Mouse (Mus musculus) liver, embryonic 15.5 days (tissue): ENCODE measurements around the gene Psma6. TPM values are rescaled to one million over a fixed set of nuclear protein-coding genes. Genes with fewer than 3 reads are reported as not detected.
A peak's percentile ranks its signal among the peaks of the same experiment; 100 is the strongest.

Source experiments
- ATAC-seq: fragments of 200-750 bp; cut with Nextera tagmentation; 2 replicates; pipeline ENCODE4 v1.8.0; 2017; ENCODE audit warnings: moderate number of reproducible peaks, mild to moderate bottlenecking, moderate library complexity; ENCODE audit not compliant: insufficient read depth
- H3K27ac ChIP-seq: fragments of 300-500 bp; sonication (generic); replicated peaks from 2 replicates; pipeline ENCODE4 v1.5.1; 2015; ENCODE audit warnings: mild to moderate bottlenecking, inconsistent platforms
- H3K27me3 ChIP-seq: fragments of 300-500 bp; sonication (generic); 2 replicates; pipeline ENCODE4 v1.6.1; 2015; ENCODE audit warnings: mild to moderate bottlenecking, inconsistent platforms
- H3K36me3 ChIP-seq: fragments of 300-500 bp; sonication (generic); replicated peaks from 2 replicates; pipeline ENCODE4 v1.6.1; 2015; ENCODE audit warnings: moderate library complexity, mild to moderate bottlenecking, inconsistent platforms
- H3K4me1 ChIP-seq: fragments of 300-500 bp; sonication (generic); replicated peaks from 2 replicates; pipeline ENCODE4 v1.6.1; 2015; ENCODE audit warnings: inconsistent platforms
- H3K4me2 ChIP-seq: fragments of 300-500 bp; sonication (generic); 2 replicates; pipeline ENCODE4 v1.6.1; 2015; ENCODE audit warnings: moderate library complexity, mild to moderate bottlenecking, inconsistent platforms
- H3K4me3 ChIP-seq: fragments of 300-500 bp; sonication (generic); replicated peaks from 2 replicates; pipeline ENCODE4 v1.5.1; 2015; ENCODE audit warnings: mild to moderate bottlenecking, inconsistent platforms
- H3K9ac ChIP-seq: fragments of 300-500 bp; sonication (generic); 2 replicates; pipeline ENCODE4 v1.6.1; 2015; ENCODE audit warnings: moderate library complexity, mild to moderate bottlenecking, inconsistent platforms
- H3K9me3 ChIP-seq: fragments of 300-500 bp; sonication (generic); replicated peaks from 2 replicates; pipeline ENCODE4 v1.6.1; 2016; ENCODE audit warnings: inconsistent platforms
- WGBS: fragments of 180-500 bp; shearing (Covaris S2); methylation state at CpG from one replicate; pipeline ENCODE4 v1.1.7; 2015; ENCODE audit warnings: mixed read lengths; ENCODE audit not compliant: insufficient replicate concordance; 5-methylcytosine and 5-hydroxymethylcytosine counted together
- polyA plus RNA-seq: library from polyadenylated mRNA; unstranded; fragments of >200 nt; fragmentation: Nextera tagmentation; extraction: Ambion mirVana; gene quantifications from 2 replicates; pipeline ENCODE4 v1.2.1, GENCODE M21; 2015

Gene Psma6
- polyA plus RNA-seq, 1 experiment from 2014 or later, result 190 TPM

GRCm38 (mm10) chr12:55464846-55465361 lies 80.9 kb downstream of the Psma6 start:
- Histone ChIP-seq H3K4me2 (no peak overlapping the region; the same call in 1 of the 2 replicates), H3K27ac (no peak overlapping the region), H3K9me3 (no peaks in the 10 kb centered on the region), H3K9ac (no peak overlapping the region), H3K4me3 (no peak overlapping the region), H3K27me3 (peaks cover 41% of the 10 kb centered on the region), H3K4me1 (0 out of 2 replicates have a peak, but pooled peaks cover 10% of the 10 kb centered on the region), H3K36me3 (no peaks in the 10 kb centered on the region)
- 69% methylated on average over 14 of the region's 14 CpGs for WGBS
- no peak for ATAC-seq

- H3K27me3 ChIP-seq, result peaks cover 45% of the 10 kb centered on the region
- H3K4me2 ChIP-seq, result no peak overlapping the region; the same call in 1 of the 2 replicates
- H3K4me3 ChIP-seq, result peak overlapping the region; percentile 20; the same call in 1 of the 2 replicates
- no peaks in the 10 kb centered on the region for H3K9me3 ChIP-seq
- WGBS, result 49% methylated on average over 17 of the region's 17 CpGs
- no peaks in the 10 kb centered on the region for H3K36me3 ChIP-seq
- H3K9ac ChIP-seq, result no peak overlapping the region
- no peak overlapping the region for H3K27ac ChIP-seq
- 0 out of 2 replicates have a peak, but pooled peaks cover 10% of the 10 kb centered on the region for H3K4me1 ChIP-seq
- no peak for ATAC-seq
Observed at GRCm38 (mm10) chr12:55465401-55465983, 81.5 kb downstream of the Psma6 start.

- no peak for ATAC-seq
- H3K36me3 ChIP-seq, result no peaks in the 10 kb centered on the region
- 64% methylated on average over 7 of the region's 7 CpGs for WGBS
- H3K9ac ChIP-seq, result no peak overlapping the region; the same call in 1 of the 2 replicates
- H3K27ac ChIP-seq, result no peak overlapping the region; the same call in 1 of the 2 replicates
- H3K4me2 ChIP-seq, result no peak overlapping the region
- H3K4me1 ChIP-seq, result 0 out of 2 replicates have a peak, but pooled peaks cover 10% of the 10 kb centered on the region
- H3K27me3 ChIP-seq, result peaks cover 45% of the 10 kb centered on the region
- no peak overlapping the region for H3K4me3 ChIP-seq
- no peaks in the 10 kb centered on the region for H3K9me3 ChIP-seq
Observed at GRCm38 (mm10) chr12:55466088-55466701, 82.2 kb downstream of the Psma6 start.

- no peak for ATAC-seq
- Histone ChIP-seq H3K27ac (no peak overlapping the region), H3K36me3 (no peaks in the 10 kb centered on the region), H3K9me3 (no peaks in the 10 kb centered on the region), H3K9ac (no peak overlapping the region), H3K27me3 (peaks cover 45% of the 10 kb centered on the region), H3K4me2 (no peak overlapping the region), H3K4me3 (no peak overlapping the region), H3K4me1 (0 out of 2 replicates have a peak, but pooled peaks cover 10% of the 10 kb centered on the region)
- 32% methylated on average over 5 of the region's 5 CpGs for WGBS
Observed at GRCm38 (mm10) chr12:55466816-55467215, 82.8 kb downstream of the Psma6 start.

- Histone ChIP-seq H3K9ac (no peak overlapping the region), H3K27ac (no peak overlapping the region), H3K9me3 (no peaks in the 10 kb centered on the region), H3K4me3 (no peak overlapping the region), H3K27me3 (peaks cover 45% of the 10 kb centered on the region), H3K4me2 (no peak overlapping the region), H3K4me1 (0 out of 2 replicates have a peak, but pooled peaks cover 12% of the 10 kb centered on the region), H3K36me3 (no peaks in the 10 kb centered on the region)
- ATAC-seq, result no peak
- WGBS, result 35% methylated on average over 10 of the region's 10 CpGs
Observed at GRCm38 (mm10) chr12:55467331-55468180, 83.5 kb downstream of the Psma6 start.

Other genes starting within 250 kb of the Psma6 start
- gene Srp54b, start 229.1 kb upstream of the Psma6 start, polyA plus RNA-seq, result 22.8 and 25.2 TPM in 2 replicates
- 0.64 and 0.66 TPM in 2 replicates for gene 1700047I17Rik2, start 184.6 kb upstream of the Psma6 start, polyA plus RNA-seq
- 27.1 and 31.4 TPM in 2 replicates for gene Srp54c, start 154.1 kb upstream of the Psma6 start, polyA plus RNA-seq
- 5.9 and 6.1 TPM in 2 replicates for gene 1110008L16Rik, start 84.6 kb upstream of the Psma6 start, polyA plus RNA-seq
- gene Ppp2r3c, start 81.2 kb upstream of the Psma6 start, polyA plus RNA-seq, result 4.7 and 4.9 TPM in 2 replicates
- gene Nfkbia, start 108.4 kb downstream of the Psma6 start, polyA plus RNA-seq, result 22.9 and 24.4 TPM in 2 replicates
- not detected in 2 replicates for gene Aldoart2, start 181.0 kb downstream of the Psma6 start, polyA plus RNA-seq
- not detected in 2 replicates for gene Insm2, start 215.2 kb downstream of the Psma6 start, polyA plus RNA-seq